Mouse (Mus musculus) liver, postnatal 0 days (tissue): ENCODE measurements at regions not wholly inside any gene's neighbourhood (a gene's known extent, or its start where the extent isn't known, plus 50 kb on each side); places are given as distances from the start of the nearest gene placed in this dataset.

Experiments
- CTCF ChIP-seq: sonication (generic); IDR thresholded peaks from 2 replicates; pipeline ENCODE4 v1.5.1; 2016; ENCODE audit warnings: antibody characterized with exemption, low read depth
- EP300 ChIP-seq: IDR thresholded peaks from 2 replicates; pipeline ENCODE4 v1.6.1; 2016; ENCODE audit warnings: antibody characterized with exemption, low read depth, mild to moderate bottlenecking

GRCm38 (mm10) chr15:27189699-27190098, 276.8 kb upstream of the Ank start:
- TF ChIP-seq EP300, result no peak
- TF ChIP-seq CTCF, result peak; percentile 72
